Mouse (Mus musculus) kidney, embryonic 14.5 days (tissue): ENCODE data around the gene Tymp. TPM values are rescaled to one million over a fixed set of nuclear protein-coding genes. Genes with fewer than 3 reads are reported as not detected.
A peak's percentile ranks its signal among the peaks of the same experiment; 100 is the strongest.

Source experiments
- ATAC-seq: fragments of 200-750 bp; cut with Nextera tagmentation; 2 replicates; pipeline ENCODE4 v1.8.0; 2017; ENCODE audit warnings: moderate number of reproducible peaks, mild to moderate bottlenecking, moderate TSS enrichment, moderate library complexity; ENCODE audit not compliant: low FRiP score, low TSS enrichment
- H3K27ac ChIP-seq: fragments of 300-500 bp; sonication (generic); 2 replicates; pipeline ENCODE4 v1.5.1; 2014; ENCODE audit warnings: low read depth, mild to moderate bottlenecking, low read length, moderate library complexity, mixed read lengths
- H3K27me3 ChIP-seq: fragments of 300-500 bp; sonication (generic); 2 replicates; pipeline ENCODE4 v1.6.1; 2014; ENCODE audit warnings: mild to moderate bottlenecking, low read length; ENCODE audit not compliant: control insufficient read depth, insufficient read depth
- H3K36me3 ChIP-seq: fragments of 300-500 bp; sonication (generic); 2 replicates; pipeline ENCODE4 v1.6.1; 2014; ENCODE audit warnings: low read length, mixed read lengths; ENCODE audit not compliant: control insufficient read depth, insufficient read depth
- H3K4me1 ChIP-seq: fragments of 300-500 bp; sonication (generic); 2 replicates; pipeline ENCODE4 v1.6.1; 2014; ENCODE audit warnings: low read length, mixed read lengths; ENCODE audit not compliant: control insufficient read depth, insufficient read depth
- H3K4me2 ChIP-seq: fragments of 300-500 bp; sonication (generic); replicated peaks from 2 replicates; pipeline ENCODE4 v1.6.1; 2014; ENCODE audit warnings: low read depth, mild to moderate bottlenecking, low read length
- H3K4me3 ChIP-seq: fragments of 300-500 bp; sonication (generic); 2 replicates; pipeline ENCODE4 v1.5.1; 2014; ENCODE audit warnings: mild to moderate bottlenecking, low read length
- H3K9ac ChIP-seq: fragments of 300-500 bp; sonication (generic); 2 replicates; pipeline ENCODE4 v1.6.1; 2014; ENCODE audit warnings: low read depth, mild to moderate bottlenecking, low read length, moderate library complexity
- H3K9me3 ChIP-seq: fragments of 300-500 bp; sonication (generic); 2 replicates; pipeline ENCODE4 v1.6.1; 2016; ENCODE audit warnings: low read length; ENCODE audit not compliant: control insufficient read depth
- WGBS: fragments of 180-500 bp; shearing (Covaris S2); extraction: QIAGEN DNeasy Blood & Tissue Kit; methylation state at CpG from one replicate; pipeline ENCODE4 v1.1.7; 2014; 5-methylcytosine and 5-hydroxymethylcytosine counted together
- polyA plus RNA-seq: library from polyadenylated mRNA; unstranded; fragments of >200 nt; fragmentation: Nextera tagmentation; extraction: Ambion mirVana; gene quantifications from 2 replicates; pipeline ENCODE4 v1.2.1, GENCODE M21; 2014

Gene Tymp
- 1.6 and 1.8 TPM in 2 replicates for polyA plus RNA-seq

DNA sequence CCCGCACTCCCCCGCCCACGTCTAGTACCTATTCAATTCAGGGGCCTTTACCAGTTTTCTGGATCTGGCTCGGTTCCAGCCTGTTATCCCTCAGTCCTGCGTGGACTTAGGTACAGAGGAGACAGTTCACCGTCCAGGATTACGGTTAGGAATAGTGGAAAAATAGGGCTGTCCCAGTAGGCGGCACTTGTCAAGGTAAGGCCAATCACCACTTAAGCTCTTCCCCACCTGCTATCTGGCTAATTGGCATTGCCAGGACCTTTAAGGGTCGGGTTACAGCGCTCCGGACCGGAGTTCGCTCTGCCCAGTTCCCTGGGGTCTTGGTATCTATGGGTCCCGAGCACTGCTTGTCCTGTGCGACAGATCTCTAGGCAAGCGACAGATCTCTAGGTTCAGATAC lies at the start of gene Tymp:
Tymp (minus strand) TSS at position 83 of the 400 bp plus-strand sequence.
- H3K9ac ChIP-seq: no peak within 1 kb of the TSS
- H3K4me2 ChIP-seq: 0 out of 2 replicates have a peak within 1 kb of the TSS, but pooled peaks have one; percentile 5
- peak within 1 kb of the TSS; percentile 4; the same call in 1 of the 2 replicates for H3K4me3 ChIP-seq
- H3K4me1 ChIP-seq: peaks cover 21% of the 10 kb centered on the region; the same call in 1 of the 2 replicates
- no peaks in the 10 kb centered on the region for H3K9me3 ChIP-seq
- H3K27me3 ChIP-seq: peaks cover 44% of the 10 kb centered on the region
- H3K27ac ChIP-seq: no peak within 1 kb of the TSS
- 17% methylated on average over 16 of the region's 16 CpGs for WGBS
- ATAC-seq: no peak
- peaks cover 7% of the 10 kb centered on the region for H3K36me3 ChIP-seq

DNA sequence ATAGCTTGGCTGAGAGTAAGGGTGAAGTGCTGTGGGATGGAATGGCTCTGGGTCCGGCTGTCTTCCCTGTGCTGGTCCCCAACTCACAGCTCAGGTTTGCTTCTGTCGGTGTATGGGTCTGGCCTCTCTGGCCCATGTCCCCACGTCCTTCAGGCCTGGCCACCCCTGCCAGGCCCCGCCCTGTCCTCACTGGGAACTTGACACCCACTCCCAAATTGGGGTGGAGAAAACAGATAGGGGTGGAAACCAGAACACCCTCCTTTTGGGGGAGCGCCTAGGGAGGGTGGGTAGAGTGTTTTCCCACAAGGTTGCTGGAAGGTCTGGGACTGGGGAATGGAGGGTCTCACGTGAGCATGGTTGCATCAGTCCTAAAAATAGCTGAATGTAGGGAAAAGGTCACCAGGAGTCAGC lies 48.9 kb upstream of the Tymp start, which contains the start of gene Cpt1b:
Cpt1b (minus strand) TSS at position 153 of the 411 bp plus-strand sequence.
- ATAC-seq: no peak
- H3K36me3 ChIP-seq: peaks cover 21% of the 10 kb centered on the region
- WGBS: 23% methylated on average over 6 of the region's 6 CpGs
- no peak within 1 kb of the TSS for H3K27ac ChIP-seq
- H3K4me1 ChIP-seq: peaks cover 4% of the 10 kb centered on the region; the same call in 1 of the 2 replicates
- H3K4me3 ChIP-seq: no peak within 1 kb of the TSS
- no peaks in the 10 kb centered on the region for H3K27me3 ChIP-seq
- no peaks in the 10 kb centered on the region for H3K9me3 ChIP-seq
- no peak within 1 kb of the TSS for H3K9ac ChIP-seq
- H3K4me2 ChIP-seq: peak within 1 kb of the TSS; percentile 26

DNA sequence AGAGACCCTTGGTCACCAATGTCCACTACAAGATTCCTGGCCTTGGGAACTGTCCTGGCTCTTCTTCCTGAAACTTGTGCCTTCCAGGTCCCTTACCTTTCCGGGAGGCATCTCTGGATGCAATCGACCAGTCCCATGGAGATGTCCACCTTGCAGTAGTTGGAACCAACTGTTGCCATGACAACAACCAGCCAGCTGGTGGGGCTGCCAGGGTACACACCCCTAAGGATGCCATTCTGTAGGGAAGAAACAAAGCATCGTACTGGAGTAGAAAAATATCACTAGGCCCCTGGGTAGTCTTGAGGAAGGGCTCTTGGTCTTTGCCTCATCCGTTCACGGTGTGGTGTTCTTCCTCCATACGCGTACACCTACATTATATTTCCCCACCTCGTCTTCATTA lies 47.8 kb upstream of the Tymp start:
- 90% methylated on average over 8 of the region's 8 CpGs for WGBS
- H3K9ac ChIP-seq: no peak overlapping the region
- H3K27me3 ChIP-seq: no peaks in the 10 kb centered on the region
- no peak overlapping the region for H3K4me3 ChIP-seq
- H3K4me2 ChIP-seq: no peak overlapping the region
- no peak overlapping the region for H3K27ac ChIP-seq
- peaks cover 4% of the 10 kb centered on the region; the same call in 1 of the 2 replicates for H3K4me1 ChIP-seq
- no peaks in the 10 kb centered on the region for H3K9me3 ChIP-seq
- H3K36me3 ChIP-seq: peaks cover 21% of the 10 kb centered on the region
- no peak for ATAC-seq

DNA sequence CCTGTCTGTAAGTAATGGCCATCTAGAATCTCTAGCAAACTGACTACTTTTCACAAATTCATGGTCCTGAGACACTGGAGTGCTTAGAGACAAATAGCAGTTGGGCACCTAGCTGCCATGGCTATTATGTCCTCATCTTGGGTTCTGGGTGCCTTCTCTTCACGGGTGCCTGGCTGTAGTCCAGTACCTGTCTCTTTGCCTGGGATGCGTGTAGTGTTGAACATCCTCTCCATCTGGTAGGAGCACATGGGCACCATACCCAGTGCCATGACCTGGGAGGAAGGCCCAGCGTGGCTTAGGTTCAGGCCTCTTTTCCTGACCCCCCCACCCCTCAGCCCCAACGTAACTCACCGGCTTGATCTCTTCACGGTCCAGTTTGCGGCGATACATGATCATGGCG lies 45.1 kb upstream of the Tymp start:
- peaks cover 11% of the 10 kb centered on the region; the same call in 1 of the 2 replicates for H3K36me3 ChIP-seq
- H3K9me3 ChIP-seq: no peaks in the 10 kb centered on the region
- ATAC-seq: no peak
- H3K4me2 ChIP-seq: no peak overlapping the region
- 88% methylated on average over 9 of the region's 9 CpGs for WGBS
- no peaks in the 10 kb centered on the region for H3K4me1 ChIP-seq
- no peak overlapping the region for H3K27ac ChIP-seq
- H3K27me3 ChIP-seq: no peaks in the 10 kb centered on the region
- no peak overlapping the region for H3K4me3 ChIP-seq
- no peak overlapping the region for H3K9ac ChIP-seq

DNA sequence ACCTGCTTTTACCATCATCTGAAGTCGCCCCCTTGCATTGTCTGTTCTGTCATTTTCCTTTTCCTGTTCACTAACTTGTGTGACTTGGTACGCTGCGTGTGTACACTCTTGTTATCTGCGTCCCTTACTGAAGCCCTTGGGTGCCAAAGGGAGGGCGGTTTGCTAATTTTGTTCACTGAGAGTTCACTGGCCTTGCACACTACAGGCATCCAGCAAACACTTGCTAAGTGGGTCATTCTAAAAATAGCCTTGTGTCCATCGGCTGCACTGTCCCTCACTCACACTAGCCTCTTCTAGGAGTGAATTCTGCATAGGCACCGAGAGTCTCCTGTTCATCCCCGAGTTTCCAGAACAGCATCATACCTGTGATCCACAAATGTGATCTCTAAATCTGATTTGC lies 38.4 kb upstream of the Tymp start:
- Histone ChIP-seq H3K36me3 (no peaks in the 10 kb centered on the region; the same call in 1 of the 2 replicates), H3K4me1 (no peaks in the 10 kb centered on the region), H3K27me3 (no peaks in the 10 kb centered on the region), H3K27ac (no peak overlapping the region), H3K9ac (no peak overlapping the region), H3K9me3 (no peaks in the 10 kb centered on the region), H3K4me3 (no peak overlapping the region), H3K4me2 (no peak overlapping the region)
- ATAC-seq: no peak
- 88% methylated on average over 8 of the region's 8 CpGs for WGBS

DNA sequence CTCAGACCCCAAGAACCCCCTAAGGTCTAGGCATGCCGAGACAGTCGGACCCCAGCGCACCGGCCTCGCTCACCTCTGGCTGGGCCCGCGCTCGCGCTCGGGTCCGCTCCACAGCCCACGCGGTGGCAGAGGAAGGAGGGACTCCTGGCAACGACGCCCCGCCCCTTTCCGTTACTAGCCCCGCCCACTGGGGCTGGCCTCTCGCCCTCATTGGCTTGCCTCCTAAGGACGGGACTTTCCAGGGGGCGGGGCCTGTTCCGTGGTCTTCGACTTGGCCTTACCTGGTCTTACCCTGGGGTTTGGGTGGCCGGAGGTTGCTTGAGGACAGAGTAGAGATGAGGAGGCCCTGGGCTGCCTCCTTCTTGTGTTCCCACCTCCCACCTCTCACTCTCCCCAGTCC lies 33.3 kb upstream of the Tymp start, which contains the start of gene Syce3:
Syce3 (minus strand) TSS at position 386 of the 400 bp plus-strand sequence.
- no peaks in the 10 kb centered on the region for H3K4me1 ChIP-seq
- H3K4me2 ChIP-seq: no peak within 1 kb of the TSS
- no peak within 1 kb of the TSS for H3K4me3 ChIP-seq
- H3K9me3 ChIP-seq: peaks cover 3% of the 10 kb centered on the region; the same call in 1 of the 2 replicates
- H3K9ac ChIP-seq: no peak within 1 kb of the TSS
- no peaks in the 10 kb centered on the region for H3K36me3 ChIP-seq
- H3K27ac ChIP-seq: no peak within 1 kb of the TSS
- 0 out of 2 replicates have a peak, but pooled peaks have one; percentile 12 for ATAC-seq
- 93% methylated on average over 22 of the region's 24 CpGs for WGBS
- no peaks in the 10 kb centered on the region for H3K27me3 ChIP-seq

DNA sequence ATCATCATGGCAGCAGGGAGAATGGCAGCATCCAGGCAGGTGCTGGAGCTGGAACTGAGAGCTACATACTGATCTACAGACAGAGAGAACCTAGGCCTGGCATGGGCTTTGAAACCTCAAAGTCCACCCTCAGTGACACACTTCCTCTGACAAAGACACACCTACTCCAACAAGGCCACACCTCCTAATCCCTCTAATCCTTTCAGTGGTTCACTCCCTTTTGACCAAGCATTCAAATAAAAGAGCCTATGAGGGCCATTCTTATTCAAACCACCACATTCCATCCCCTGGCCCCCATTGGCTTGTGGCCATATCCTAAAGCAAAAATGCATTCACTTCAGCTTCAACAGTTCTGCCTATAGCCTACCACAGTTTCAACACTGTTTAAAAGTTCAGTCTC lies 29.9 kb upstream of the Tymp start:
- Histone ChIP-seq H3K9ac (no peak overlapping the region), H3K9me3 (peaks cover 3% of the 10 kb centered on the region; the same call in 1 of the 2 replicates), H3K27me3 (no peaks in the 10 kb centered on the region), H3K4me3 (no peak overlapping the region), H3K36me3 (no peaks in the 10 kb centered on the region), H3K4me2 (no peak overlapping the region), H3K27ac (no peak overlapping the region), H3K4me1 (no peaks in the 10 kb centered on the region)
- ATAC-seq: no peak

DNA sequence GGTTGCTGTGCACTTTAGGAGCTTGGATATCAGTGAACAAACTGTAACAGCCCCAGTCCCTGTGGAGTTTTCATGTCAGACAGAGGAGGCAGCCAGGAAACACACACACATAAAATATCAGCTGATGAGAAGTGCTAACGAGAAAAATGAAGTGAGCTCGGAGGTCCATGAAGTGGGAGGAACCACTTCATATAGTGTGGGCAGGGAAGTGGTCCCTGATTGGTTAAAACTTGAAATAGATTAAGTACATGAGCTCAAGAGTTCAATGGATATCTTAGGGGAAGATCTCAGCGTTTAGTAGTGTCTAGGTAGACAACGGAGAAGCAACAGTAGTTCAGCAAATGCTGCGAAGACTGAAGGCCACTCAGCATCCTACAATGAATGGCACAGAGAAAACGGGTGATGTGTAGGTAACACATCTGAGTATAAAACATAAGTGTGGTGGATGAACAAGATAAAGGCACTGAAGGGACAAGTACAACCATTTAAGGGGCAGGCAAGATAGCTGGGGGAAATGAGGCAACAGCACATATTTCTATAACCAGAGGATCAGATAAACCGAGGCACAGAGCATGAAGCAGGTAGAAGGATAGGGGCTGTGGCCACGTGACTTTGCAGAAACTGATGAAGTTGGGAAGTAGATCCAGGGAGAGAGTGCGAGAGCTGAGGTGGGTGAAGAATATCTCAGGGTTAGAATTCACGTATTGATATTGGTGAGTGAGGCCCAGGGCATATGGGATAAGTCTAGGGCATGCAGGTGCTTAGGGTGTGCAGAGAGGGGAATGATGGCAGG lies 28.2 kb upstream of the Tymp start:
- no peak overlapping the region for H3K4me2 ChIP-seq
- ATAC-seq: no peak
- H3K9ac ChIP-seq: no peak overlapping the region
- no peaks in the 10 kb centered on the region for H3K36me3 ChIP-seq
- H3K27ac ChIP-seq: no peak overlapping the region
- whole genome bisulfite sequencing: 81% methylated on average over 10 of the region's 10 CpGs
- H3K4me1 ChIP-seq: no peaks in the 10 kb centered on the region
- no peaks in the 10 kb centered on the region for H3K27me3 ChIP-seq
- H3K4me3 ChIP-seq: no peak overlapping the region
- H3K9me3 ChIP-seq: peaks cover 3% of the 10 kb centered on the region; the same call in 1 of the 2 replicates

DNA sequence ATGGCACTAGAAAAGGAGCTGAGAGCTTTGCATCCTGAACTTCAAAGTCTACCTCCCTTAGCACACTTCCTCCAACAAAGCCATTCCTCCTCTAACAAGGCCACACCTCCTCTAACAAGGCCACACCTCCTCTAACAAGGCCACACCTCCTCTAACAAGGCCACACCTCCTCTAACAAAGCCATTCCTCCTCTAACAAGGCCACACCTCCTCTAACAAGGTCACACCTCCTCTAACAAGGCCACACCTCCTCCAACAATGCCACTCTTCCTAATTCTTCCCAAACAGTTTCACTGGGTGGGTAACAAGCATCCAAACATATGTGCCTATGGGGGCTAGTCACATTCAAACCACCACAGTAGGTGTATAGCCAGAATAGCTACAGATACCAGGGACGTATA lies 25.6 kb upstream of the Tymp start:
- H3K27me3 ChIP-seq: no peaks in the 10 kb centered on the region
- ATAC-seq: no peak
- no peak overlapping the region for H3K4me3 ChIP-seq
- no peak overlapping the region for H3K27ac ChIP-seq
- no peak overlapping the region for H3K4me2 ChIP-seq
- no peak overlapping the region for H3K9ac ChIP-seq
- H3K9me3 ChIP-seq: peaks cover 3% of the 10 kb centered on the region; the same call in 1 of the 2 replicates
- no peaks in the 10 kb centered on the region for H3K36me3 ChIP-seq
- no peaks in the 10 kb centered on the region for H3K4me1 ChIP-seq
- WGBS: 92% methylated on average over 1 of the region's 1 CpGs
